In the genomic region with DNA sequence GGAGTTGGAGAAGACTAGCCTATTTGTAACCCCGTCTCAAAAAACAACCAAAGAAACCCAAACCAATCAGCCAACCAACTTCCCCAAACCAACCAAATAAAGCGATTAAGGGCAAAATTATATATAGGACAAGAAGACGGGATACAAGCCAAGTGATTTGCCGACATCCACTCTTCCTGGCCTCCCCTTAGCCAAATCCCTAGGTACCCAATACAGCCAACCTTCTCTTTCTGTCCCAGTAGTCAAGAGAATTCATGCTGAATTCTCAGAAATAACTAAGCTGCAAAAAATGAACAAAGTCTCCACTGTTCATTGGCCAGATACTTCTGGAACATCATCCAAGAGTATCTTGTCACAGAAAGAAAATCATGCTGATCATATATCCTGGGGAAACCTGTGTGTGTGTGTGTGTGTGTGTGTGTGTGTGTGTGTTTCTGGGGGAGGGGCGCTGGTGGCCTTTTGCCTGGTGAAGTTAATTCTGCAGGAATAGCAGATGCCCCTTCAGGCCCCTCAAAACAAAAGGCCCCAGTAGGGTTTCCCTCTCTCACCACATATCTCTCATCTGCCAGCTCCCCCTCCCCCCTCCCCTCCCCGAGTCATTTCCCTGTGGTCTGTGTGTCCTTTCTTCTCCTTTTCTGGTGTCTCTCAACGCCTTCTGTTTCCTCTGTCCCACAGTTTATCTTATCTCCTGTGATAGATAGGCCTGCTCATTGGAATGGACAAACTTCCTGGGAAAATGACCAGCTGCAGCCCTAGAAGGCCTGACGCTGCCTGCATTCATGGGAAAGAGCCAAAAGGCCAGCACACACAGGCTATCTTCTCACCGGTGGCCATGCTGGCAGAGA, we compare ENCODE assay signal across 9 mouse cellular contexts. TPM values are rescaled to one million over a fixed set of nuclear protein-coding genes. Genes with fewer than 3 reads are reported as not detected.
DNase-seq lines count a peak whose midpoint lies in the region; ATAC-seq and TF ChIP-seq lines count a peak whose summit lies in the region.
"Had no signal": no experiment of that assay in that cellular context is flagged by ENCODE, and none has a peak within 500 bp of the region (broad histone marks: within the 10 kb centered on the region; RNA-seq: fewer than 3 reads in every experiment).

No protein-coding gene starts in this region.

- TF ChIP-seq EP300 in lung, postnatal 0 days (IDR thresholded peaks at IDR 0.05): peak; percentile 23; the same call in 1 of the 2 replicates

- H3K36me3 ChIP-seq in heart, embryonic 16.5 days (ENCODE audit: control insufficient read depth, insufficient read depth): no peaks in the 10 kb centered on the region
- H3K36me3 ChIP-seq in lung, postnatal 0 days (ENCODE audit: insufficient read depth, low read length): no peaks in the 10 kb centered on the region
- no peaks in the 10 kb centered on the region for H3K36me3 ChIP-seq in stomach, embryonic 16.5 days (ENCODE audit: control insufficient read depth, insufficient read depth, low read length)
- H3K36me3 ChIP-seq: embryonic facial prominence, embryonic 15.5 days had no signal

- no peaks in the 10 kb centered on the region for H3K9me3 ChIP-seq in heart, embryonic 16.5 days (replicated peaks; ENCODE audit: control insufficient read depth, low read length)
- no peaks in the 10 kb centered on the region for H3K9me3 ChIP-seq in lung, postnatal 0 days (ENCODE audit: low read length)
- H3K9me3 ChIP-seq in stomach, embryonic 16.5 days (replicated peaks; ENCODE audit: control insufficient read depth, low read length): no peaks in the 10 kb centered on the region
- H3K9me3 ChIP-seq: embryonic facial prominence, embryonic 15.5 days had no signal

- peak; percentile 27 to 37 for DNase-seq in cerebellum, postnatal 14 days
- no peak for DNase-seq in cerebellum, postnatal 36 days
- DNase-seq in lung, postnatal 0 days (ENCODE audit: low spot score): peak; percentile 70
- no peak for DNase-seq in left cerebral cortex, adult 9 months (ENCODE audit: low spot score in 2 of 2)
- DNase-seq in kidney, adult 8-10 months: no peak
- DNase-seq in frontal cortex, postnatal 25 days (ENCODE audit: low spot score in 2 of 2): no peak

- H3K4me1 ChIP-seq in heart, embryonic 16.5 days (ENCODE audit: control insufficient read depth, insufficient read depth, low read length): peaks cover 27% of the 10 kb centered on the region
- no peaks in the 10 kb centered on the region; the same call in 1 of the 2 replicates for H3K4me1 ChIP-seq in lung, postnatal 0 days (ENCODE audit: insufficient read depth, low read depth, low read length)
- H3K4me1 ChIP-seq in stomach, embryonic 16.5 days (ENCODE audit: control insufficient read depth, insufficient read depth, low read length): peaks cover 16% of the 10 kb centered on the region

- H3K9ac ChIP-seq in heart, embryonic 16.5 days (ENCODE audit: low read length): peak overlapping the region; percentile 20
- H3K9ac ChIP-seq in lung, postnatal 0 days (replicated peaks; ENCODE audit: low read depth): no peak overlapping the region
- H3K9ac ChIP-seq in stomach, embryonic 16.5 days (ENCODE audit: low read length): no peak overlapping the region
- H3K9ac ChIP-seq: embryonic facial prominence, embryonic 15.5 days had no signal

- H3K27ac ChIP-seq in heart, embryonic 16.5 days (ENCODE audit: low read length): peak overlapping the region; percentile 82
- H3K27ac ChIP-seq in lung, postnatal 0 days (ENCODE audit: low read length): 0 out of 2 replicates have a peak overlapping the region, but pooled peaks have one; percentile 11
- peak overlapping the region; percentile 7 for H3K27ac ChIP-seq in stomach, embryonic 16.5 days (ENCODE audit: low read length)
- H3K27ac ChIP-seq: embryonic facial prominence, embryonic 15.5 days had no signal

- 28% methylated on average over 9 of the region's 9 CpGs for WGBS in heart, embryonic 16.5 days
- 41% methylated on average over 9 of the region's 9 CpGs for WGBS in lung, postnatal 0 days
- WGBS in stomach, embryonic 16.5 days: 42% methylated on average over 9 of the region's 9 CpGs

- H3K4me3 ChIP-seq in heart, embryonic 16.5 days (ENCODE audit: low read length): no peak overlapping the region
- no peak overlapping the region for H3K4me3 ChIP-seq in lung, postnatal 0 days (ENCODE audit: low read depth, low read length)
- H3K4me3 ChIP-seq in stomach, embryonic 16.5 days (replicated peaks; ENCODE audit: low read length): no peak overlapping the region
- H3K4me3 ChIP-seq: embryonic facial prominence, embryonic 15.5 days had no signal

- peak; percentile 87 for ATAC-seq in heart, embryonic 16.5 days (replicated peaks; ENCODE audit: extremely low read depth, insufficient read depth, low FRiP score)
- ATAC-seq in lung, postnatal 0 days: peak; percentile 77
- 0 out of 2 replicates have a peak, but pooled peaks have one; percentile 37 for ATAC-seq in stomach, embryonic 16.5 days (ENCODE audit: insufficient read depth, low FRiP score)

- no peak for TF ChIP-seq CTCF in lung, postnatal 0 days (IDR thresholded peaks at IDR 0.05)

- H3K27me3 ChIP-seq in heart, embryonic 16.5 days (ENCODE audit: control insufficient read depth, insufficient read depth, low read length): no peaks in the 10 kb centered on the region
- no peaks in the 10 kb centered on the region for H3K27me3 ChIP-seq in lung, postnatal 0 days (replicated peaks; ENCODE audit: insufficient read depth, low read length)
- no peaks in the 10 kb centered on the region for H3K27me3 ChIP-seq in stomach, embryonic 16.5 days (ENCODE audit: control insufficient read depth, insufficient read depth, low read length)
- H3K27me3 ChIP-seq: embryonic facial prominence, embryonic 15.5 days had no signal

- H3K4me2 ChIP-seq in heart, embryonic 16.5 days (ENCODE audit: low read depth, low read length): peak overlapping the region; percentile 23; the same call in 1 of the 2 replicates
- no peak overlapping the region for H3K4me2 ChIP-seq in lung, postnatal 0 days (replicated peaks; ENCODE audit: low read depth, low read length)
- no peak overlapping the region for H3K4me2 ChIP-seq in stomach, embryonic 16.5 days (ENCODE audit: low read depth, low read length)
- H3K4me2 ChIP-seq: embryonic facial prominence, embryonic 15.5 days had no signal

RNA-seq across cellular contexts. Expression of a gene that starts 3.9 kb away (rescaled TPM):
- 0.10 and 0.21 TPM in 2 replicates for polyA plus RNA-seq in heart, embryonic 16.5 days (2015; fragmentation: Nextera tagmentation; extraction: Ambion mirVana)
- 1.7 and 1.9 TPM in 2 replicates for polyA plus RNA-seq in lung, postnatal 0 days (2015; fragmentation: Nextera tagmentation; extraction: Ambion mirVana)
- polyA plus RNA-seq in stomach, embryonic 16.5 days (2015; fragmentation: Nextera tagmentation; extraction: Ambion mirVana): 0.20 and 0.40 TPM in 2 replicates

RNA-seq across cellular contexts. Expression of a gene that starts 25.6 kb away (rescaled TPM):
- 49.9 and 60.6 TPM in 2 replicates for polyA plus RNA-seq in heart, embryonic 16.5 days (2015; fragmentation: Nextera tagmentation; extraction: Ambion mirVana)
- polyA plus RNA-seq in lung, postnatal 0 days (2015; fragmentation: Nextera tagmentation; extraction: Ambion mirVana): 42.5 and 48.7 TPM in 2 replicates
- 66.0 and 69.4 TPM in 2 replicates for polyA plus RNA-seq in stomach, embryonic 16.5 days (2015; fragmentation: Nextera tagmentation; extraction: Ambion mirVana)

RNA-seq across cellular contexts. Expression of a gene that starts 45.6 kb away (rescaled TPM):
- polyA plus RNA-seq in heart, embryonic 16.5 days (2015; fragmentation: Nextera tagmentation; extraction: Ambion mirVana): 32.2 and 33.1 TPM in 2 replicates
- polyA plus RNA-seq in lung, postnatal 0 days (2015; fragmentation: Nextera tagmentation; extraction: Ambion mirVana): 58.1 and 60.6 TPM in 2 replicates
- 44.6 and 51.0 TPM in 2 replicates for polyA plus RNA-seq in stomach, embryonic 16.5 days (2015; fragmentation: Nextera tagmentation; extraction: Ambion mirVana)

RNA-seq across cellular contexts. Expression of a gene that starts 53.8 kb away (rescaled TPM):
- 0.22 and 0.39 TPM in 2 replicates for polyA plus RNA-seq in heart, embryonic 16.5 days (2015; fragmentation: Nextera tagmentation; extraction: Ambion mirVana)
- 0.23 and 0.30 TPM in 2 replicates for polyA plus RNA-seq in lung, postnatal 0 days (2015; fragmentation: Nextera tagmentation; extraction: Ambion mirVana)
- polyA plus RNA-seq in stomach, embryonic 16.5 days (2015; fragmentation: Nextera tagmentation; extraction: Ambion mirVana): 0.49 and 0.55 TPM in 2 replicates

RNA-seq across cellular contexts. Expression of a gene that starts 54.3 kb away (rescaled TPM):
- polyA plus RNA-seq in heart, embryonic 16.5 days (2015; fragmentation: Nextera tagmentation; extraction: Ambion mirVana): not detected in 2 replicates
- polyA plus RNA-seq in lung, postnatal 0 days (2015; fragmentation: Nextera tagmentation; extraction: Ambion mirVana): not detected in 2 replicates
- not detected in 2 replicates for polyA plus RNA-seq in stomach, embryonic 16.5 days (2015; fragmentation: Nextera tagmentation; extraction: Ambion mirVana)

Comparison
In these comparisons a context has a peak if more than half of its experiments do, and no peak if none do; other contexts are left out.
1. DNase-seq: peak in cerebellum, postnatal 14 days (2 of 2) and lung, postnatal 0 days (single experiment); none in cerebellum, postnatal 36 days (0 of 2), left cerebral cortex, adult 9 months (0 of 2), kidney, adult 8-10 months (0 of 2) and frontal cortex, postnatal 25 days (0 of 2).
2. ATAC-seq: peak in every context shown above with its lines; median percentile 87 in heart, embryonic 16.5 days; 77 in lung, postnatal 0 days; 37 in stomach, embryonic 16.5 days.
3. H3K27ac ChIP-seq: peak in every context shown above with its lines; median percentile 82 in heart, embryonic 16.5 days; 11 in lung, postnatal 0 days; 7 in stomach, embryonic 16.5 days.